Mouse (Mus musculus) testis, postnatal 14 days (tissue): ENCODE measurements around the gene Gjc1.

Experiments used
- DNase-seq: peaks from one replicate; pipeline ENCODE4 v3.0.0; 2021; ENCODE audit warnings: low spot score

The Gjc1 gene

DNA sequence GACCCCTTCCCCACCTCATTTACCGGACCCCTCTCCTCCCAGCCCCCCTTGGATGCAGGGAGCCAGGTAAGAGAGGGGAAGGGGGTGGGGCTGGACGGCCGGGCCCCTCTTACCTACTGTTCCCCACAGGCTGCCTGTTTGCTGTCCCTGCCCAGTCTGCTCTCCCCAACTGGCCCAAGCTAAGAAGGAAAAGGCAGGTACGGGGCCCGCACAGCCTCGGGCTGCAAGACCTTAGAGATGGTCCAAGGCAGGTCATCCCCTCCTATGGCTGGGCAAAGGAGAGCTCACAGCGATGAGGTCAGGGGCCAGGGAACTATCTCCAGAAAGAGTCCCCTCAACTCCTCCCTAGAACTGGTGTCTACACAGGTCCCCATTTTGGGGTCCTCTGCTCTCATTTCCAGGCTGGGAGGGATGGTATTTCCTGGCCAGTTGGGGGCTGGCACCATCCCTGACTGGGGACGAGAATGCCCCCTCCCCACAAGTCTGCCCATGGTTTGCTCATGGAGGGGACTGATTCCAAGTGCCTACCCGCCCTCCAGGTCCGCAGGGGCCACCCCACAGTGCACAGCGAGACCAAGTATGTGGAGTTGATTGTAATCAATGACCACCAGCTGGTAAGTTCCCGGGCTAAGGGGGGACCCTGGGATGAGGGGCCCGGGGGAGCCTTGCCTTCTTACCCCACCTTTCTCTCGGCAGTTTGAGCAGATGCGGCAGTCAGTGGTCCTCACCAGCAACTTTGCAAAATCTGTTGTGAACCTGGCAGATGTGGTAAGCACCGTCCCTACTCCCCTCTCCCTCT lies 47.4 kb downstream of the Gjc1 start:
- DNase-seq = no peak

- DNase-seq = no peak
Observed at GRCm38 (mm10) chr11:102770662-102771435, 48.7 kb downstream of the Gjc1 start.

DNA sequence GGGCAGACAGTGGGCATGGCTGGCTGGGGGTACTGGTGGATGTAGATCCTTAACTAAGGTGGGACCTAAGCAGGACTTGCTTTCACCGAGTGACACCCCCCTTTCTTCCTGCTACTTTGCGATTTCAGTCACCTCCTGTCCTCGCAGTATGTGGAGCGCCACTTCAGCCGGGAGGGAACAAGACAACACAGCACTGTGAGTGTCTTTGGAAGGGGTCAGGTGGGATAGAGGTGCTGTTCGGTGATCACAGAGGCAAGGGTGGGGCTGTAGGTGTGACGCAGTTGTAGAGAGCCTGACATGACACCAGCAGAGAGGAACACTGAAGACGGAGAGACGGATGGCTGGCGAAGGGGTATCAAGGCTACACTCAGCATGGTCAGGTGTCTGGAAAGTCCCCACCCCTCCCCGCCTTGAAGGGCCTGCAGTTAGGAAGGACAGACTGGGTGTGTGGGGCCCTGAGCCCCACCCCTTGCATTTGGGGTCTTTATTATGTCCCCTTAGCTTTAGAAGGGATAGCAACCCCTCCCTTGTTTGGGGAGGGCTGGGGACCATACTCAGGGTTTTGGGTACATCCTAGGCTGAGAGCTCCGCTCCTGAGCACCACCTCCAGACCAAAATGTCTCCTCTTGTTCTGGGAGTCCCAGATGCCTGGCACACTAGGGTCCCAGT lies 49.4 kb downstream of the Gjc1 start:
- DNase-seq = no peak

- DNase-seq = no peak
Observed at GRCm38 (mm10) chr11:102769141-102769540, 50.4 kb downstream of the Gjc1 start.

- DNase-seq = no peak
Observed at GRCm38 (mm10) chr11:102767055-102767670, 52.3 kb downstream of the Gjc1 start.

- DNase-seq = no peak
Observed at GRCm38 (mm10) chr11:102765416-102765815, 54.1 kb downstream of the Gjc1 start.

GRCm38 (mm10) chr11:102763009-102763767 lies 56.3 kb downstream of the Gjc1 start:
- no peak for DNase-seq

GRCm38 (mm10) chr11:102762248-102762647 lies 57.3 kb downstream of the Gjc1 start:
- no peak for DNase-seq

DNA sequence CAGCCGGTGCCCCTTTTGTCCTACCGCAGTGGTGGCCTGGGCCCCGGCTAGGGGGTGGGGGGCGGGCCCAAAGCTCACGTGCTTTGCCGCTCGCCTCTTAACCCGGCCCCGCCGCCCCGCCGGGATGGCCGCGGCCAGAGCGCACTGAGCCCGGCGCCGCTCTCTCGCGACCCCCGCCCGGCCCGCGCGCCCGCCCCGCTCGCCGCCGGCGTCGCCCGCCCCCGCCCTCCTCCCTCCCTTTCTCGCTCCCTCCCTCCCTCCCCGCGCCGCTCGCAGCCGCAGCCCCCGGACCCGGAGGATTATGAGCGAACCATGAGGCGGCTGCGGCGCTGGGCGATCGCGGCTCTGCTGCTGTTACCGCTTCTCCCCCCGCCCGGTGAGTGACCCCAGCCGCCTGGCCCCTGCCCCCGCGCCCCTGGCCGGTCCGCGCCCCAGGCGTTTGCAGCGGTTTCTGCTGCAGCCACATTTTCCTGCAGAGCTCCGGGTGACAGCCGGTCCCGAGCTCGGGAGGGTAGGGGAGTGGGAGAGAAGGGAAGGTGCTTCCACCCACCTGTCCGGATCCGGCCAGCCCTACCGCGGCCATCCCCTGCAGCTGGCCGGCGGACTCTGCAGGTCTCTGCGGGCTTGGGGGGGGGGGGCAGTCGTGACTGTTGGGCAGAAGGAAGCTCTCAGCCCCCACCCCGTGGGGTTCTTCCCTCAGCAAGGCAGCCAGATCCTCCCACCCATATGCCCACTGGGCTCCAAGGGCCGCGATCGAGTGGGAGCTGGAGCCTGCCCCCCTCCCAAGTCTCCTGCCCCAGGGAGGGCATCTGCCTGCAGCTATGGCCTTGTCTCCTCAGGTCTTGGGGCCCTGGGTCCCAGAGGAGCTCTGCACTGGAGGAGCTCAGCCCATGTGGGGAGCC lies 57.9 kb downstream of the Gjc1 start, which contains the start of gene Adam11:
TSS of gene Adam11 (plus strand) at position 131 of the 902 bp plus-strand sequence.
- DNase-seq = no peak

GRCm38 (mm10) chr11:102760805-102761308 lies 58.6 kb downstream of the Gjc1 start:
- no peak for DNase-seq

- DNase-seq = no peak
Observed at GRCm38 (mm10) chr11:102758977-102759376, 60.5 kb downstream of the Gjc1 start.

DNA sequence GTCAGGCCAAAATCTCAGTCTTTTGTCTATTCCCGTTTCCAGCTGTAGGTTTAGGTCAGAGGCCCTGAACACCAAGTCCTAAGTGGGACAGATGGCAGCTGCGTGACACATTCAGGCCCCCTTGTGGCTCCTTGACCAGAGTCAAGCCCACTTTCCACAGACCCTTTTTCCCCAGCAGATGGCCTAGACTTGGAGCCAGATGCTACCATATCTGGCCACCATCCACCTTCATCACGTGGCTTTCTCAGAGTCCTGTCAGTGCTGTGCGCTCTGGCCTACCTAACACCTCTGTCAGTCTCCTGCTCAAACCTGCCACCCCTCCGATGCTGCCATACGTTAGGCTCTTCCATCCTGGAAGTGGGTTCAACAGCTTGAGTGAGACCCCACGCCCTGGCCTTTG lies 64.1 kb downstream of the Gjc1 start:
- DNase-seq = no peak

DNA sequence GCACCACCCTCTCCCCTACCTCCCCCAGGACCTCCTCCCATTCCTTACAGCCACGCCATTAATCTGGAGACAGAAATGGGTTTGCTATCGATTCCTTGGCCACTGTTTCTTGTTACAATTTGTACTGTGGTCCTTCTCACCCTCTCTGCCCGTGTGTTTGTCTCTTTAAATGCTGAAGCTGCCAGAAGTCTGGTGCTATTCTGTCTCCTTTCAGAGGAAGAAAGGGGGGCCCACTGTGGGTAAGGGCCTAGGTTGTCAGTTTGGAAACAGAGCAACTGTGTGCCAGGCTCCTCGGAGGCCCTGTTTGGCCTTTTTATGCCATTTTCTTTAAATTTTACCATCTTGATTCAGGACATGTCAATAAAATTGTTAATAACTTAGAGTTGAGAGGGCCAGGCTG lies 65.1 kb downstream of the Gjc1 start:
- no peak for DNase-seq

DNA sequence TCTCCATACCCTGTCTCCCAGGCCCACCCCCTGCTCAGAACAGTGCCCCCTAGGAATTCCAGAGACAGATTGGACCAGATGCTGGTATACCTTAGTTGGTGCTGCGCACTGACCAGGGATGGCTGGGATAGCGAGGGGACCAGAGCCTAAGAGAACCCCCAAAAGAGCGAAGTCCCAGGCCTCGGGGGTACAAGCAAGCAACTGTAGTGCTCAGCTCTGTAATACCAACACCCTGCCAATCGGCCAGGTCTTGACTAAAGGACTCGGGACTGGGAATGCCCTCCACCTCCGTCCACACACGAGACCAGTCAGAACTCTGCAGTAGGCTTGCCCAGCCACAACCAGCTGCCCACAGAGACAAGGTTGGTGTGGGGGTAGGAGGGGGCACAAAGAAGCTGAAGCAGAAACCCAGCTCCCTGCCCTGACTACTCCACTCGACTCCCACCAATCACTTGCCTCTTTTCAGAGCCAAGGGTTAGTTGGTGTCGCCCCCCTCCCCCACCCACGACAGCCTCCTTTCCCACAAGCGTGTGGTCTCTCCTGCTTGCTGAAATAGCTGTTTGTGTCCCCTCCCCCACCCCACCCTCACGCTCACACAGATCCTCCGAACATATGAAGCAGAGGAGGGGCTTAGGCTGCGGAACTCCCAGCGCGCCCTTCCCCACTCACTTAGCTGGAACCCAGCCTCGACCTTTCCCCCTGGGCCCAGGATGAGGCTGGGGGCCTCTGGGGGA lies 65.7 kb downstream of the Gjc1 start:
- DNase-seq = no peak

GRCm38 (mm10) chr11:102752896-102753590 lies 66.5 kb downstream of the Gjc1 start:
- no peak for DNase-seq

GRCm38 (mm10) chr11:102749712-102750111 lies 69.8 kb downstream of the Gjc1 start:
- no peak for DNase-seq
